Mouse (Mus musculus): ENCODE results near the gene Abcb7. TPM values are rescaled to one million over a fixed set of nuclear protein-coding genes. Genes with fewer than 3 reads are reported as not detected.

Gene Abcb7
- polyA plus RNA-seq (2012; rRNA removed; ENCODE audit: low replicate concordance), result 0.85 and 14.4 TPM in 2 replicates

GRCm38 (mm10) chrX:104413183-104413983 lies at the start of gene Abcb7:
TSS of gene Abcb7 (minus strand) at chrX:104413856.

Other genes with a start within 250 kb of the Abcb7 start
- 0.07 TPM in 1 of 2 replicates, not detected in the other for gene Nexmif, start 212.7 kb downstream of the Abcb7 start, polyA plus RNA-seq (2012; rRNA removed; ENCODE audit: low replicate concordance)
- 2.4 and 2.9 TPM in 2 replicates for gene Uprt, start 69.0 kb upstream of the Abcb7 start, polyA plus RNA-seq (2012; rRNA removed; ENCODE audit: low replicate concordance)

Measured in duodenum, adult 2 months (tissue).